Mouse (Mus musculus): ENCODE measurements at regions not wholly inside any gene's neighbourhood (a gene's known extent, or its start where the extent isn't known, plus 50 kb on each side); places are given as distances from the start of the nearest gene placed in this dataset.

GRCm38 (mm10) chr13:16586286-16586685 is 574.6 kb downstream of the Inhba start:
- in situ Hi-C loops (cut with MboI; ENCODE audit: low pct_unique_long_range_greater_than_20kb), result no loop called here

DNA sequence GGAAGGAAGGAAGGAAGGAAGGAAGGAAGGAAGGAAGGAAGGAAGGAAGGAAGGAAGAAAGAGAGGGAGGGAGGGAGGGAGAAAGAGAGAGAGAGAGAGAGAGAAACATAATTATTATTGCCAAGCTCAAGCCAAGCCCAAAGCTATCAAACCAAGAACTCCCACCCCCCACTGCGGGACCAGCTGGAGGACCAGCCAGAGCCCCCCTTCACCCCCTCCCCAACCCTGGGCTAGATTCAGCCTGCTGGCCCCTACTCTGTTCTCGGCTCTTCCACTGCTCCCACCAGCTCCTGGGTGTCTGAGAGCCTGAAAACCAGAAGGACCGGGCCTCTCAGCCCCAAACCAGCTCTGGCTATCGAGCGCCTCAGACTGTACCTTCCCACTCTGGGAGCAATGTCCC is 608.1 kb downstream of the Inhba start:
- ChIA-PET CTCF (no interaction called here), POLR2A (no interaction called here)
- no peak for DNase-seq (ENCODE audit: low read depth, low spot score)
- TF ChIP-seq CTCF (IDR thresholded peaks at IDR 0.05), result no peak
- in situ Hi-C loops (cut with MboI; ENCODE audit: low pct_unique_long_range_greater_than_20kb), result no loop called here
- ATAC-seq, result no peak
- H3K27me3 ChIP-seq, result no peaks in the 10 kb centered on the region

More at GRCm38 (mm10) chr13:16586286-16586685, 574.6 kb downstream of the Inhba start:
- TF ChIP-seq CTCF (IDR thresholded peaks at IDR 0.05), result no peak
- no peak for DNase-seq (ENCODE audit: low read depth, low spot score)
- ChIA-PET CTCF (no interaction called here), POLR2A (no interaction called here)
- H3K27me3 ChIP-seq, result no peaks in the 10 kb centered on the region
- ATAC-seq, result no peak

GRCm38 (mm10) chr13:16626584-16626983 is 614.9 kb downstream of the Inhba start:
- ATAC-seq (no peak), DNase-seq (ENCODE audit: low read depth, low spot score) (no peak)
- H3K27me3 ChIP-seq, result no peaks in the 10 kb centered on the region
- ChIA-PET CTCF (interaction anchor here (0.8 kb wide), 1 partner anchor 12 kb away, joined by 3 read pairs; no protein-coding TSS in a partner anchor), POLR2A (no interaction called here)
- in situ Hi-C loops (cut with MboI; ENCODE audit: low pct_unique_long_range_greater_than_20kb), result no loop called here
- TF ChIP-seq CTCF (IDR thresholded peaks at IDR 0.05), result no peak

DNA sequence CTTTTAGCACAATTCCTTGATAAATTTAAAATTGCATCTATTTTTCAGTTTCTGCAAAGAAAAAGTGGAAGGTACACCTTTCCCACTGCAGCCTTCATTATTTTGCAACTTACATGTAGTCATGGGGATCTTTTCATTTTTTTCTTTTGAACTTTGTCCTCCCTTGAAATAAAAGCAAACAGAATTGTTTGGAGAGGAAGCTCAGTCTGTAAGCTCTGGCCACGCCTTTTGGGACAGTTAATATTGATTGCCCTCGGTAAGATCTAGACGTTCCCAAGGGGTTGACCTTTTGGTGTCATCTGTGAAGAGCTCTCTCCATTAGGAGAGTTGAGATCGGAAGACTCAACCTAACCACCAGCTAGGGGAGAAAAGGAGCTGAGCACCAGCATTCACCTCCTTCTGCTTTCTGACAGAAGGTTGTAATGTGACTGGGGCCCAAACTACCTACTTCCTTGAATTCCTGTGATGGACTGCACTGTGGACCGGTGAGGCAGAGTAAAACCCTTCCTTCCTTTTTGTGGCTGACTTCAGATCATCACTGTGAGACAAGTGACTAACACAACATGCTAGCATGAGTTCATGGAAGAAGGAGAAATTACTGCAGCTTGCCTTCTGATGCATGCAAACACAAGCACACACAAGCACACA is 621.9 kb downstream of the Inhba start:
- POLR2A ChIA-PET, result no interaction called here
- CTCF ChIA-PET, result interaction anchor here (1.0 kb wide), 1 partner anchor 13 kb away, joined by 3 read pairs; no protein-coding TSS in a partner anchor
- DNase-seq (ENCODE audit: low read depth, low spot score), result no peak
- no peak for ATAC-seq
- no peaks in the 10 kb centered on the region for H3K27me3 ChIP-seq
- TF ChIP-seq CTCF (IDR thresholded peaks at IDR 0.05), result no peak
- in situ Hi-C loops (cut with MboI; ENCODE audit: low pct_unique_long_range_greater_than_20kb), result no loop called here

- DNase-seq (ENCODE audit: low read depth, low spot score) (no peak), ATAC-seq (no peak)
- ChIA-PET POLR2A (interaction anchor here (0.6 kb wide), 1 partner anchor 44 kb away, joined by 4 read pairs; no protein-coding TSS in a partner anchor), CTCF (no interaction called here)
- H3K27me3 ChIP-seq, result no peaks in the 10 kb centered on the region
- in situ Hi-C loops (cut with MboI; ENCODE audit: low pct_unique_long_range_greater_than_20kb), result no loop called here
- no peak for TF ChIP-seq CTCF (IDR thresholded peaks at IDR 0.05)
These were observed 624.6 kb downstream of the Inhba start for GRCm38 (mm10) chr13:16636251-16636650.

DNA sequence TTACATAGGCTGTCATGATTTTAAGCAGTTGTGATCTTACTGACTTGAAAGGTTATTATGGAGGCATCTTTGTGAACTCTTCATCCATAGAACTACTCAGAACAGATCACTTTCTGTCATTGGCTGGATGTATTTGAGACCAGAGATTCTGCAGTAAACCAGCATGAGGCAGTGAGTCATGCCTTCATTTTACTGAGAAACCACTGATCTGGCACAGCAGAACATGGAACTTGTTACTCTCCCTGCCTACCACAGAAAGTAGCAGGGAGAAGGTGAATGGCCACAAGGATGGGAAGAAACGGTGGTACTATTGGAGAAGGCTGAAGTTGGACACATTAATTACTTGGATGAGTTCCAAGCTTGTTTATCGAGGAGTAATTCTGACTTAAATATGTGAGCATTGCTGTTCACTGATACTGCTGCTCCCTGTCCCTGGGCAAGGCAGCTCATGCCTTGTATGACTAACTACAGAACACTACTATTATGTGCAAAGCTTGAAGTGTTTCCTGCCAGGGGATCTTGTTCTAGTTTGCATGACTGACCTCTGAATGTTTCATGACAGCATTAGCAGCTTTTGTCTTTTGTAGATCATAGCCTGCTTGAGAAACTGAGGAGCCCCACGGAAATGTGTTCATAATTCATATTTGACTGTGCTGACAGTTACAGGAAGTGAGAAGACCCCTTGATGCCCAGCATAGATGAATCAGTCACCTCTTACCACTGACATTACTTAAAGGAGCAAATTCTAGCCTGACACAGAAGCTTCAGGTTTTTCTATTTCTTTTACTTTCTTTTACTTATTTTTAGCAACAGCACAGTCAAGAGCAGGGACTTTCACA is 630.2 kb downstream of the Inhba start:
- CTCF ChIA-PET, result interaction anchor here (0.9 to 1.1 kb wide), 2 partner anchors 9 to 36 kb away, joined by 3 read pairs; no protein-coding TSS in a partner anchor
- POLR2A ChIA-PET, result no interaction called here
- DNase-seq (ENCODE audit: low read depth, low spot score) (peak; percentile 58), ATAC-seq (peak; percentile 98)
- H3K27me3 ChIP-seq, result no peaks in the 10 kb centered on the region
- TF ChIP-seq CTCF (IDR thresholded peaks at IDR 0.05), result no peak
- in situ Hi-C loops (cut with MboI; ENCODE audit: low pct_unique_long_range_greater_than_20kb), result no loop called here

DNA sequence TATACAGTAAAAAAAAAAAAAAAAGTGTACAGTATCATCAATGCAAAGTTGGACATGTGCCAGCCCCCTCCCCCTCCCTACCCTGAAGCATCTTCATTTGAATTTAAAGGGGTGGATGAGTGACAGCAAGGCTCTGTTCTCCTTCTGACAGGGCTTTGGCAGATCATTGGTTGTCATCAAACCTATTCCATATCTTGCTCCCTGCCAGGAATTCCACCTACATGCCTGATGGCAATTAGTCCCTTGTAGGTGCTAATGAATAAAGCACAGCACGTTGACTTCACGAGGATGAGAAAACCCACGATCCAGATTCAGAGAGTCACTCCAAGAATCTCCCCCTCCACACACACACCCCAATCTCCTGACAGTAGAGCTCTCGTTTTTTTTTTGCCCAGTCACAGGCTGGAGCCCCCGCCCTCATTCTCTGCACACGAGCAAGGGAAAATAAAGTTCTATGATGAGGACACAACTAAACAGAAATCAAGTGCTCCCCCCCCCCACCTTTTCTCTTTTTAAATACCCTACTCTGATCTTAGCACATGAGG is 630.9 kb downstream of the Inhba start:
- ChIA-PET CTCF (interaction anchor here (0.9 kb wide), 1 partner anchor 36 kb away, joined by 3 read pairs; no protein-coding TSS in a partner anchor), POLR2A (no interaction called here)
- ATAC-seq, result no peak
- DNase-seq (ENCODE audit: low read depth, low spot score), result no peak
- in situ Hi-C loops (cut with MboI; ENCODE audit: low pct_unique_long_range_greater_than_20kb), result no loop called here
- H3K27me3 ChIP-seq, result no peaks in the 10 kb centered on the region
- no peak for TF ChIP-seq CTCF (IDR thresholded peaks at IDR 0.05)

DNA sequence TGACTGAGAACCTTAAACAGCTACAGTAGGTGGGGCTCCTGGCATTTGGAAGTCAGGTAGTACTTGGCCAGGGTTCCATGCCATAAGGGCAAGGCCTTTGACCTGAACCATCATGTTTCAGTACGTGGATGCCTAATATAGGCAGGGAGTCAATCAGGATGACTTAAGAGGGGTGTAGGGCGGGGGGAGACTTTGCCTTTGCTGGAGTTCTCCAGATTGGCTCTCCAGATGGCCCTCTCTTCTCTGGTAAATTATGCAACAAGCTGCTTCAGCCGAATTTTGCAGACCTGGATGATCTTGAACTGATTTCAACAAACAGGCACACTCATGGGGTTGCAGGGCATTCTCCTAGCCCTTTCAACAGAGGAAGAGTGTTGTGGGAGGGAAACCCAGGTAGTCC is 633.7 kb downstream of the Inhba start:
- in situ Hi-C loops (cut with MboI; ENCODE audit: low pct_unique_long_range_greater_than_20kb), result no loop called here
- no peak for DNase-seq (ENCODE audit: low read depth, low spot score)
- ChIA-PET CTCF (interaction anchor here (1.3 kb wide), 1 partner anchor 624 kb away, joined by 3 read pairs; no protein-coding TSS in a partner anchor), POLR2A (no interaction called here)
- no peaks in the 10 kb centered on the region for H3K27me3 ChIP-seq
- TF ChIP-seq CTCF (IDR thresholded peaks at IDR 0.05), result no peak
- no peak for ATAC-seq

DNA sequence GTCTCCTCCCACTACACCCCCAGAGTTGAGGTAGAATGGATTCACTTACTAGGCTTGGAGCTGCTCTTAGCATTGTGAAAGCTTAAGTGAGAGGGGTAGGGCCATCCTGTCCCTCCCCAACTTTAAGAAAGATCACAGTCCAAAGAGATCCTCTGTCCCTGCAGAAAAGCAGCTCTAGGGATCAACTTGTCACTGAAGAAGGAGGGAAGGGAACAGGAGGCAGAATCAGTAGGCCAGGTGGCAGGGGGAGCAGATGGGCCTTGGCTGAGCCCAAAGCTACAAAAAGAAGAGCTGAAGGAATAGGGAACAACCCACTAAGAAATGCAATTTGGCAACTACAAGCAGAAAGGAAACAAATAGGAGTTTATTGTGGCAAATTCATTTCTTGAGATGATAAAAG is 634.4 kb downstream of the Inhba start:
- H3K27me3 ChIP-seq, result no peaks in the 10 kb centered on the region
- ATAC-seq, result no peak
- in situ Hi-C loops (cut with MboI; ENCODE audit: low pct_unique_long_range_greater_than_20kb), result no loop called here
- TF ChIP-seq CTCF (IDR thresholded peaks at IDR 0.05), result no peak
- POLR2A ChIA-PET, result no interaction called here
- DNase-seq (ENCODE audit: low read depth, low spot score), result no peak
- CTCF ChIA-PET, result interaction anchor here (0.8 to 1.4 kb wide), 2 partner anchors 14 to 33 kb away, joined by 3 to 4 read pairs; no protein-coding TSS in a partner anchor

GRCm38 (mm10) chr13:16646649-16647048 is 635.0 kb downstream of the Inhba start:
- TF ChIP-seq CTCF (IDR thresholded peaks at IDR 0.05), result no peak
- H3K27me3 ChIP-seq, result no peaks in the 10 kb centered on the region
- CTCF ChIA-PET, result interaction anchor here (0.8 to 1.4 kb wide), 2 partner anchors 14 to 32 kb away, joined by 3 to 4 read pairs; no protein-coding TSS in a partner anchor
- ATAC-seq (no peak), DNase-seq (ENCODE audit: low read depth, low spot score) (no peak)
- in situ Hi-C loops (cut with MboI; ENCODE audit: low pct_unique_long_range_greater_than_20kb), result no loop called here
- POLR2A ChIA-PET, result no interaction called here

- no peaks in the 10 kb centered on the region for H3K27me3 ChIP-seq
- TF ChIP-seq CTCF (IDR thresholded peaks at IDR 0.05), result no peak
- in situ Hi-C loops (cut with MboI; ENCODE audit: low pct_unique_long_range_greater_than_20kb), result no loop called here
- ATAC-seq (no peak), DNase-seq (ENCODE audit: low read depth, low spot score) (no peak)
- CTCF ChIA-PET, result no interaction called here
- POLR2A ChIA-PET, result no interaction called here
These were observed 644.5 kb downstream of the Inhba start for GRCm38 (mm10) chr13:16656110-16656509.

All from Patski (cell line).